Mouse (Mus musculus) embryonic facial prominence, embryonic 14.5 days (tissue): Measurements from ENCODE around the gene Sh3rf3. TPM values are rescaled to one million over a fixed set of nuclear protein-coding genes. Genes with fewer than 3 reads are reported as not detected.

ENCODE experiments used
- ATAC-seq: fragments of 200-750 bp; cut with Nextera tagmentation; 2 replicates; pipeline ENCODE4 v1.8.0; 2017; ENCODE audit warnings: low read depth, moderate number of reproducible peaks, moderate TSS enrichment
- DNase-seq: peaks from one replicate; pipeline ENCODE4 v3.0.0-alpha.2; 2015; ENCODE audit warnings: low spot score
- H3K27ac ChIP-seq: fragments of 300-500 bp; sonication (generic); replicated peaks from 2 replicates; pipeline ENCODE4 v1.5.1; 2014; ENCODE audit warnings: low read depth, mild to moderate bottlenecking, low read length, moderate library complexity
- H3K27me3 ChIP-seq: fragments of 300-500 bp; sonication (generic); replicated peaks from 2 replicates; pipeline ENCODE4 v1.6.1; 2014; ENCODE audit warnings: low read length; ENCODE audit not compliant: control insufficient read depth, insufficient read depth
- H3K36me3 ChIP-seq: fragments of 300-500 bp; sonication (generic); 2 replicates; pipeline ENCODE4 v1.6.1; 2014; ENCODE audit warnings: low read length, mixed read lengths; ENCODE audit not compliant: control insufficient read depth, insufficient read depth
- H3K4me1 ChIP-seq: fragments of 300-500 bp; sonication (generic); 2 replicates; pipeline ENCODE4 v1.6.1; 2014; ENCODE audit warnings: antibody characterized with exemption, low read length; ENCODE audit not compliant: control insufficient read depth, insufficient read depth
- H3K4me2 ChIP-seq: fragments of 300-500 bp; sonication (generic); 2 replicates; pipeline ENCODE4 v1.6.1; 2014; ENCODE audit warnings: low read depth, mild to moderate bottlenecking, low read length, moderate library complexity, mixed read lengths
- H3K4me3 ChIP-seq: fragments of 300-500 bp; sonication (generic); 2 replicates; pipeline ENCODE4 v1.5.1; 2014; ENCODE audit warnings: low read depth, mild to moderate bottlenecking, low read length
- H3K9ac ChIP-seq: fragments of 300-500 bp; sonication (generic); 2 replicates; pipeline ENCODE4 v1.6.1; 2014; ENCODE audit warnings: low read depth, mild to moderate bottlenecking, low read length, moderate library complexity, mixed read lengths
- H3K9me3 ChIP-seq: fragments of 300-500 bp; sonication (generic); 2 replicates; pipeline ENCODE4 v1.6.1; 2016; ENCODE audit warnings: low read length; ENCODE audit not compliant: control insufficient read depth
- WGBS: fragments of 180-500 bp; shearing (Covaris S2); extraction: QIAGEN DNeasy Blood & Tissue Kit; methylation state at CpG from one replicate; pipeline ENCODE4 v1.1.7; 2014; 5-methylcytosine and 5-hydroxymethylcytosine counted together
- polyA plus RNA-seq: library from polyadenylated mRNA; unstranded; fragments of >200 nt; fragmentation: Nextera tagmentation; extraction: Ambion mirVana; gene quantifications from 2 replicates; pipeline ENCODE4 v1.2.1, GENCODE M21; 2014

The Sh3rf3 gene
- polyA plus RNA-seq, 1 experiment from 2014 or later, result 3.1 TPM

GRCm38 (mm10) chr10:58812210-58813080 is 714 bp upstream of the Sh3rf3 start:
- H3K27me3 ChIP-seq, result peaks cover 28% of the 10 kb centered on the region
- H3K9ac ChIP-seq, result peak overlapping the region; percentile 63
- H3K4me2 ChIP-seq, result peak overlapping the region; percentile 100
- peak overlapping the region; percentile 63; the same call in 1 of the 2 replicates for H3K27ac ChIP-seq
- ATAC-seq (peak; percentile 87), DNase-seq (peak; percentile 94)
- no peaks in the 10 kb centered on the region for H3K36me3 ChIP-seq
- WGBS, result under 1% methylated on average over 53 of the region's 63 CpGs
- peak overlapping the region; percentile 67 for H3K4me3 ChIP-seq
- H3K4me1 ChIP-seq, result peaks cover 12% of the 10 kb centered on the region; the same call in 1 of the 2 replicates
- H3K9me3 ChIP-seq, result no peaks in the 10 kb centered on the region

GRCm38 (mm10) chr10:58813801-58814191 is 637 bp downstream of the Sh3rf3 start:
- DNase-seq (peak; percentile 29), ATAC-seq (0 out of 2 replicates have a peak, but pooled peaks have one; percentile 17)
- Histone ChIP-seq H3K4me2 (peak overlapping the region; percentile 100), H3K36me3 (no peaks in the 10 kb centered on the region), H3K4me1 (peaks cover 12% of the 10 kb centered on the region; the same call in 1 of the 2 replicates), H3K4me3 (peak overlapping the region; percentile 67), H3K27ac (no peak overlapping the region), H3K27me3 (peaks cover 28% of the 10 kb centered on the region), H3K9me3 (no peaks in the 10 kb centered on the region), H3K9ac (peak overlapping the region; percentile 63)
- under 1% methylated on average over 28 of the region's 35 CpGs for WGBS

- H3K36me3 ChIP-seq, result no peaks in the 10 kb centered on the region
- no peak overlapping the region for H3K9ac ChIP-seq
- peak overlapping the region; percentile 100 for H3K4me2 ChIP-seq
- H3K27ac ChIP-seq, result no peak overlapping the region
- peaks cover 28% of the 10 kb centered on the region for H3K27me3 ChIP-seq
- no peaks in the 10 kb centered on the region for H3K9me3 ChIP-seq
- peak overlapping the region; percentile 67 for H3K4me3 ChIP-seq
- no peak for DNase-seq
- peaks cover 12% of the 10 kb centered on the region; the same call in 1 of the 2 replicates for H3K4me1 ChIP-seq
- no peak for ATAC-seq
- WGBS, result 43% methylated on average over 7 of the region's 7 CpGs
These were observed 1.3 kb downstream of the Sh3rf3 start for GRCm38 (mm10) chr10:58814486-58814885.

- ATAC-seq (no peak), DNase-seq (peak; percentile 17)
- no peaks in the 10 kb centered on the region for H3K36me3 ChIP-seq
- no peak overlapping the region for H3K9ac ChIP-seq
- no peak overlapping the region for H3K4me2 ChIP-seq
- H3K27ac ChIP-seq, result no peak overlapping the region
- no peaks in the 10 kb centered on the region for H3K9me3 ChIP-seq
- 45% methylated on average over 6 of the region's 7 CpGs for WGBS
- H3K4me1 ChIP-seq, result no peaks in the 10 kb centered on the region
- H3K4me3 ChIP-seq, result no peak overlapping the region
- no peaks in the 10 kb centered on the region for H3K27me3 ChIP-seq
These were observed 10.9 kb downstream of the Sh3rf3 start for GRCm38 (mm10) chr10:58824016-58824568.

GRCm38 (mm10) chr10:58829251-58830111 is 16.3 kb downstream of the Sh3rf3 start:
- 78% methylated on average over 11 of the region's 11 CpGs for WGBS
- Histone ChIP-seq H3K9ac (no peak overlapping the region), H3K9me3 (no peaks in the 10 kb centered on the region), H3K4me3 (no peak overlapping the region), H3K27me3 (no peaks in the 10 kb centered on the region), H3K4me1 (peaks cover 17% of the 10 kb centered on the region; the same call in 1 of the 2 replicates), H3K36me3 (no peaks in the 10 kb centered on the region), H3K27ac (no peak overlapping the region), H3K4me2 (no peak overlapping the region)
- ATAC-seq, result no peak
- no peak for DNase-seq

- 57% methylated on average over 3 of the region's 3 CpGs for WGBS
- Histone ChIP-seq H3K9ac (no peak overlapping the region), H3K4me1 (peaks cover 17% of the 10 kb centered on the region; the same call in 1 of the 2 replicates), H3K9me3 (no peaks in the 10 kb centered on the region), H3K27me3 (0 out of 2 replicates have a peak, but pooled peaks cover 4% of the 10 kb centered on the region), H3K36me3 (no peaks in the 10 kb centered on the region), H3K4me3 (no peak overlapping the region), H3K27ac (no peak overlapping the region), H3K4me2 (no peak overlapping the region)
- DNase-seq, result no peak
- no peak for ATAC-seq
These were observed 20.0 kb downstream of the Sh3rf3 start for GRCm38 (mm10) chr10:58833146-58833545.

- no peak overlapping the region for H3K4me3 ChIP-seq
- 36% methylated on average over 13 of the region's 13 CpGs for WGBS
- no peak overlapping the region for H3K9ac ChIP-seq
- H3K9me3 ChIP-seq, result no peaks in the 10 kb centered on the region
- H3K4me1 ChIP-seq, result peaks cover 17% of the 10 kb centered on the region; the same call in 1 of the 2 replicates
- no peak overlapping the region for H3K27ac ChIP-seq
- H3K27me3 ChIP-seq, result 0 out of 2 replicates have a peak, but pooled peaks cover 4% of the 10 kb centered on the region
- H3K4me2 ChIP-seq, result no peak overlapping the region
- peak; percentile 30; the same call in 1 of the 2 replicates for ATAC-seq
- H3K36me3 ChIP-seq, result no peaks in the 10 kb centered on the region
- peak; percentile 81 for DNase-seq
These were observed 20.6 kb downstream of the Sh3rf3 start for GRCm38 (mm10) chr10:58833741-58834178.

GRCm38 (mm10) chr10:58836391-58836790 is 23.2 kb downstream of the Sh3rf3 start:
- Histone ChIP-seq H3K27ac (no peak overlapping the region), H3K9me3 (no peaks in the 10 kb centered on the region), H3K4me3 (no peak overlapping the region), H3K4me2 (no peak overlapping the region), H3K4me1 (peaks cover 17% of the 10 kb centered on the region; the same call in 1 of the 2 replicates), H3K9ac (no peak overlapping the region), H3K27me3 (0 out of 2 replicates have a peak, but pooled peaks cover 4% of the 10 kb centered on the region), H3K36me3 (no peaks in the 10 kb centered on the region)
- ATAC-seq (no peak), DNase-seq (no peak)
- WGBS, result 80% methylated on average over 3 of the region's 3 CpGs
